Mouse (Mus musculus) limb, embryonic 13.5 days (tissue): ENCODE measurements around the gene Vgll4. TPM values are rescaled to one million over a fixed set of nuclear protein-coding genes. Genes with fewer than 3 reads are reported as not detected.

Experiments
- ATAC-seq: fragments of 200-750 bp; cut with Nextera tagmentation; 2 replicates; pipeline ENCODE4 v1.8.0; 2017; ENCODE audit warnings: low read depth, moderate number of reproducible peaks, moderate TSS enrichment; ENCODE audit not compliant: low FRiP score
- H3K27ac ChIP-seq: fragments of 300-500 bp; sonication (generic); 2 replicates; pipeline ENCODE4 v1.5.1; 2015; ENCODE audit warnings: inconsistent platforms, mild to moderate bottlenecking, moderate library complexity
- H3K27me3 ChIP-seq: fragments of 300-500 bp; sonication (generic); 2 replicates; pipeline ENCODE4 v1.6.1; 2015; ENCODE audit warnings: mild to moderate bottlenecking, inconsistent platforms
- H3K36me3 ChIP-seq: fragments of 300-500 bp; sonication (generic); 2 replicates; pipeline ENCODE4 v1.6.1; 2015; ENCODE audit warnings: inconsistent platforms, mild to moderate bottlenecking, moderate library complexity
- H3K4me1 ChIP-seq: fragments of 300-500 bp; sonication (generic); 2 replicates; pipeline ENCODE4 v1.6.1; 2015; ENCODE audit warnings: inconsistent platforms
- H3K4me2 ChIP-seq: fragments of 300-500 bp; sonication (generic); replicated peaks from 2 replicates; pipeline ENCODE4 v1.6.1; 2015; ENCODE audit warnings: inconsistent platforms, mild to moderate bottlenecking, moderate library complexity
- H3K4me3 ChIP-seq: fragments of 300-500 bp; sonication (generic); 2 replicates; pipeline ENCODE4 v1.5.1; 2015; ENCODE audit warnings: moderate library complexity, mild to moderate bottlenecking, inconsistent platforms
- H3K9ac ChIP-seq: fragments of 300-500 bp; sonication (generic); 2 replicates; pipeline ENCODE4 v1.6.1; 2015; ENCODE audit warnings: mild to moderate bottlenecking, inconsistent platforms
- H3K9me3 ChIP-seq: fragments of 300-500 bp; sonication (generic); 2 replicates; pipeline ENCODE4 v1.6.1; 2016; ENCODE audit warnings: inconsistent platforms
- WGBS: fragments of 180-500 bp; shearing (Covaris S2); methylation state at CpG from one replicate; pipeline ENCODE4 v1.1.7; 2015; 5-methylcytosine and 5-hydroxymethylcytosine counted together
- polyA plus RNA-seq: library from polyadenylated mRNA; unstranded; fragments of >200 nt; fragmentation: Nextera tagmentation; extraction: Ambion mirVana; gene quantifications from 2 replicates; pipeline ENCODE4 v1.2.1, GENCODE M21; 2015

Gene Vgll4
- polyA plus RNA-seq, 1 experiment from 2014 or later, result 154 TPM

GRCm38 (mm10) chr6:114886504-114887361 is 83.1 kb downstream of the Vgll4 start:
- Histone ChIP-seq H3K4me2 (no peak overlapping the region), H3K9ac (no peak overlapping the region), H3K27me3 (no peaks in the 10 kb centered on the region), H3K9me3 (no peaks in the 10 kb centered on the region), H3K4me3 (no peak overlapping the region), H3K4me1 (peaks cover 93% of the 10 kb centered on the region), H3K27ac (peak overlapping the region; percentile 11; the same call in 1 of the 2 replicates), H3K36me3 (peaks cover 54% of the 10 kb centered on the region)
- WGBS, result 53% methylated on average over 11 of the region's 11 CpGs
- no peak for ATAC-seq

- whole genome bisulfite sequencing, result 88% methylated on average over 6 of the region's 6 CpGs
- Histone ChIP-seq H3K4me3 (no peak overlapping the region), H3K27me3 (no peaks in the 10 kb centered on the region), H3K9ac (no peak overlapping the region), H3K4me1 (peaks cover 93% of the 10 kb centered on the region), H3K36me3 (peaks cover 54% of the 10 kb centered on the region), H3K27ac (peak overlapping the region; percentile 11; the same call in 1 of the 2 replicates), H3K9me3 (no peaks in the 10 kb centered on the region), H3K4me2 (no peak overlapping the region)
- ATAC-seq, result no peak
These were observed 83.8 kb downstream of the Vgll4 start for GRCm38 (mm10) chr6:114886012-114886411.

GRCm38 (mm10) chr6:114885129-114885528 is 84.7 kb downstream of the Vgll4 start:
- H3K9ac ChIP-seq, result no peak overlapping the region
- peaks cover 53% of the 10 kb centered on the region for H3K36me3 ChIP-seq
- no peak overlapping the region for H3K4me3 ChIP-seq
- no peak for ATAC-seq
- H3K27ac ChIP-seq, result peak overlapping the region; percentile 97
- 77% methylated on average over 5 of the region's 5 CpGs for WGBS
- no peaks in the 10 kb centered on the region for H3K9me3 ChIP-seq
- H3K4me2 ChIP-seq, result no peak overlapping the region
- H3K27me3 ChIP-seq, result no peaks in the 10 kb centered on the region
- H3K4me1 ChIP-seq, result peaks cover 93% of the 10 kb centered on the region

- H3K4me3 ChIP-seq, result peak overlapping the region; percentile 14; the same call in 1 of the 2 replicates
- peak overlapping the region; percentile 50 for H3K9ac ChIP-seq
- ATAC-seq, result peak; percentile 89
- H3K27me3 ChIP-seq, result no peaks in the 10 kb centered on the region
- H3K4me1 ChIP-seq, result peaks cover 98% of the 10 kb centered on the region
- H3K27ac ChIP-seq, result peak overlapping the region; percentile 97
- WGBS, result 2% methylated on average over 9 of the region's 9 CpGs
- peak overlapping the region; percentile 47 for H3K4me2 ChIP-seq
- no peaks in the 10 kb centered on the region for H3K9me3 ChIP-seq
- H3K36me3 ChIP-seq, result peaks cover 42% of the 10 kb centered on the region
These were observed 86.5 kb downstream of the Vgll4 start for GRCm38 (mm10) chr6:114883261-114883740.

GRCm38 (mm10) chr6:114882675-114883074 is 87.1 kb downstream of the Vgll4 start:
- H3K27me3 ChIP-seq, result no peaks in the 10 kb centered on the region
- H3K9ac ChIP-seq, result peak overlapping the region; percentile 50
- peak overlapping the region; percentile 97 for H3K27ac ChIP-seq
- peaks cover 36% of the 10 kb centered on the region for H3K36me3 ChIP-seq
- peak overlapping the region; percentile 47 for H3K4me2 ChIP-seq
- 0 out of 2 replicates have a peak overlapping the region, but pooled peaks have one; percentile 14 for H3K4me3 ChIP-seq
- no peaks in the 10 kb centered on the region for H3K9me3 ChIP-seq
- ATAC-seq, result peak; percentile 13; the same call in 1 of the 2 replicates
- peaks cover 99% of the 10 kb centered on the region for H3K4me1 ChIP-seq
- WGBS, result 31% methylated on average over 7 of the region's 7 CpGs

GRCm38 (mm10) chr6:114882212-114882611 is 87.6 kb downstream of the Vgll4 start:
- no peaks in the 10 kb centered on the region for H3K9me3 ChIP-seq
- peaks cover 99% of the 10 kb centered on the region for H3K4me1 ChIP-seq
- peaks cover 33% of the 10 kb centered on the region for H3K36me3 ChIP-seq
- H3K9ac ChIP-seq, result peak overlapping the region; percentile 13; the same call in 1 of the 2 replicates
- no peak overlapping the region for H3K4me3 ChIP-seq
- no peaks in the 10 kb centered on the region for H3K27me3 ChIP-seq
- peak overlapping the region; percentile 47 for H3K4me2 ChIP-seq
- peak overlapping the region; percentile 97 for H3K27ac ChIP-seq
- 56% methylated on average over 5 of the region's 5 CpGs for WGBS
- no peak for ATAC-seq

- H3K27ac ChIP-seq, result no peak overlapping the region
- ATAC-seq, result no peak
- peaks cover 99% of the 10 kb centered on the region for H3K4me1 ChIP-seq
- H3K36me3 ChIP-seq, result peaks cover 22% of the 10 kb centered on the region
- H3K9me3 ChIP-seq, result no peaks in the 10 kb centered on the region
- no peak overlapping the region for H3K4me3 ChIP-seq
- H3K4me2 ChIP-seq, result no peak overlapping the region
- 78% methylated on average over 4 of the region's 4 CpGs for WGBS
- H3K9ac ChIP-seq, result no peak overlapping the region
- H3K27me3 ChIP-seq, result no peaks in the 10 kb centered on the region
These were observed 89.0 kb downstream of the Vgll4 start for GRCm38 (mm10) chr6:114880798-114881197.

- no peak overlapping the region for H3K27ac ChIP-seq
- H3K27me3 ChIP-seq, result no peaks in the 10 kb centered on the region
- ATAC-seq, result no peak
- 88% methylated on average over 19 of the region's 19 CpGs for WGBS
- H3K36me3 ChIP-seq, result peaks cover 5% of the 10 kb centered on the region; the same call in 1 of the 2 replicates
- H3K4me1 ChIP-seq, result peaks cover 98% of the 10 kb centered on the region
- no peak overlapping the region for H3K4me2 ChIP-seq
- peak overlapping the region; percentile 8; the same call in 1 of the 2 replicates for H3K9ac ChIP-seq
- no peaks in the 10 kb centered on the region for H3K9me3 ChIP-seq
- H3K4me3 ChIP-seq, result no peak overlapping the region
These were observed 90.8 kb downstream of the Vgll4 start for GRCm38 (mm10) chr6:114878841-114879520.

- Histone ChIP-seq H3K9me3 (no peaks in the 10 kb centered on the region), H3K27me3 (no peaks in the 10 kb centered on the region), H3K27ac (peak overlapping the region; percentile 98), H3K36me3 (peaks cover 5% of the 10 kb centered on the region), H3K4me3 (no peak overlapping the region), H3K4me2 (peak overlapping the region; percentile 78; the same call in 1 of the 2 replicates), H3K9ac (no peak overlapping the region), H3K4me1 (peaks cover 97% of the 10 kb centered on the region)
- 65% methylated on average over 6 of the region's 6 CpGs for WGBS
- ATAC-seq, result no peak
These were observed 93.2 kb downstream of the Vgll4 start for GRCm38 (mm10) chr6:114876546-114876945.

GRCm38 (mm10) chr6:114876033-114876432 is 93.8 kb downstream of the Vgll4 start:
- H3K4me1 ChIP-seq, result peaks cover 97% of the 10 kb centered on the region
- peak overlapping the region; percentile 68 for H3K9ac ChIP-seq
- no peaks in the 10 kb centered on the region for H3K27me3 ChIP-seq
- H3K4me2 ChIP-seq, result peak overlapping the region; percentile 78; the same call in 1 of the 2 replicates
- WGBS, result 16% methylated on average over 4 of the region's 4 CpGs
- H3K27ac ChIP-seq, result peak overlapping the region; percentile 98
- peaks cover 10% of the 10 kb centered on the region for H3K36me3 ChIP-seq
- H3K4me3 ChIP-seq, result no peak overlapping the region
- H3K9me3 ChIP-seq, result no peaks in the 10 kb centered on the region
- ATAC-seq, result 0 out of 2 replicates have a peak, but pooled peaks have one; percentile 10

GRCm38 (mm10) chr6:114875018-114875558 is 94.7 kb downstream of the Vgll4 start:
- peak; percentile 90 for ATAC-seq
- peak overlapping the region; percentile 98 for H3K27ac ChIP-seq
- H3K36me3 ChIP-seq, result peaks cover 8% of the 10 kb centered on the region
- H3K4me1 ChIP-seq, result peaks cover 97% of the 10 kb centered on the region
- peak overlapping the region; percentile 78 for H3K4me2 ChIP-seq
- H3K9me3 ChIP-seq, result no peaks in the 10 kb centered on the region
- H3K4me3 ChIP-seq, result peak overlapping the region; percentile 47
- H3K27me3 ChIP-seq, result no peaks in the 10 kb centered on the region
- peak overlapping the region; percentile 68 for H3K9ac ChIP-seq
- under 1% methylated on average over 18 of the region's 18 CpGs for WGBS
